In the genomic region with DNA sequence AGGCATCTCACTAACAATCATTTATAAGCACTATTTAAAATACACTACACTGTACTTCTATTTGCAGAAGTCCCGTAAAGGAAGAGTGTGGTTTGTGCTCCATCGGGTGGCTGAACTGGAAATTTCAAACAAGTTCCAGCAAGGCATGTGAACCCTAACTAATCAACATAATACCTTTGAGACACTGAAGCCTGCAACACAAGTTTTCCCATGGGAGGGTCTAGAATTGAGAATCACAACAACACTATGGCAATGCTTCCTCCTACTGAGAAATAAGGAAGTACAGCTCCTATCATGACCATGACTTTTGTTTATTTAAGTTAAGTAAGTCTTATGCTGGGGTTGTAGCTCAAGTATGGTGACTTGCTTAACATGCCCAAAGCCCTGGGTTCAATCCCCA, we compare ENCODE assay signal across 13 mouse cellular contexts. TPM values are rescaled to one million over a fixed set of nuclear protein-coding genes. Genes with fewer than 3 reads are reported as not detected.
A peak's percentile ranks its signal among the peaks of the same experiment; 100 is the strongest.
DNase-seq lines count a peak whose midpoint lies in the region; ATAC-seq and TF ChIP-seq lines count a peak whose summit lies in the region.
"Had no signal": no experiment of that assay in that cellular context is flagged by ENCODE, and none has a peak within 500 bp of the region (broad histone marks: within the 10 kb centered on the region; RNA-seq: fewer than 3 reads in every experiment).

No protein-coding gene starts in this region.

- peak; percentile 49 for TF ChIP-seq CTCF in layer of hippocampus, adult 2 months (conservative IDR thresholded peaks at IDR 0.05)
- TF ChIP-seq CTCF in kidney, postnatal 0 days (IDR thresholded peaks at IDR 0.05; ENCODE audit: low read depth): peak; percentile 50
- no peak for TF ChIP-seq CTCF in hindbrain, postnatal 0 days (IDR thresholded peaks at IDR 0.05; ENCODE audit: low read depth)

- DNase-seq in layer of hippocampus, adult 2 months (ENCODE audit: low spot score in 2 of 2): no peak
- DNase-seq in layer of hippocampus, postnatal 14 days (ENCODE audit: low spot score in 2 of 2): no peak
- DNase-seq in 416B (ENCODE audit: low read depth) (peak; percentile 65), A20 (ENCODE audit: low read depth, low spot score) (peak; percentile 37)
- DNase-seq in kidney, postnatal 0 days (ENCODE audit: low spot score): no peak
- no peak for DNase-seq in ovary, postnatal 14 days (ENCODE audit: low spot score)
- DNase-seq in hindbrain, postnatal 0 days (ENCODE audit: low spot score): no peak
- no peak for DNase-seq in forebrain, embryonic 11.5 days (ENCODE audit: low spot score)
- DNase-seq: cerebellum, adult 2 months; thymus, adult 18-20 months had no signal

- H3K9me3 ChIP-seq in kidney, postnatal 0 days (replicated peaks; ENCODE audit: low read length): no peaks in the 10 kb centered on the region
- H3K9me3 ChIP-seq in hindbrain, postnatal 0 days (ENCODE audit: low read length): no peaks in the 10 kb centered on the region
- H3K9me3 ChIP-seq in forebrain, embryonic 11.5 days (ENCODE audit: control insufficient read depth, low read length): no peaks in the 10 kb centered on the region

- no peaks in the 10 kb centered on the region for H3K36me3 ChIP-seq in kidney, postnatal 0 days (ENCODE audit: insufficient read depth, low read length)
- no peaks in the 10 kb centered on the region for H3K36me3 ChIP-seq in hindbrain, postnatal 0 days (ENCODE audit: insufficient read depth, low read length)
- H3K36me3 ChIP-seq in forebrain, embryonic 11.5 days (ENCODE audit: control insufficient read depth, insufficient read depth, low read length): no peaks in the 10 kb centered on the region

- no peak overlapping the region for H3K4me3 ChIP-seq in layer of hippocampus, adult 2 months
- H3K4me3 ChIP-seq in kidney, postnatal 0 days (replicated peaks; ENCODE audit: low read depth, low read length): no peak overlapping the region
- no peak overlapping the region for H3K4me3 ChIP-seq in hindbrain, postnatal 0 days (ENCODE audit: low read length)
- no peak overlapping the region for H3K4me3 ChIP-seq in forebrain, embryonic 11.5 days (ENCODE audit: low read depth, low read length)
- H3K4me3 ChIP-seq: erythroblast, embryonic 14.5 days had no signal

- no peak overlapping the region for H3K4me2 ChIP-seq in kidney, postnatal 0 days (ENCODE audit: low read length)
- H3K4me2 ChIP-seq in hindbrain, postnatal 0 days (ENCODE audit: low read depth, low read length): no peak overlapping the region
- H3K4me2 ChIP-seq in forebrain, embryonic 11.5 days (ENCODE audit: low read depth, low read length, severe bottlenecking): no peak overlapping the region

- WGBS in kidney, postnatal 0 days: 78% methylated on average over 2 of the region's 2 CpGs
- WGBS in hindbrain, postnatal 0 days: 84% methylated on average over 2 of the region's 2 CpGs
- 94% methylated on average over 2 of the region's 2 CpGs for WGBS in forebrain, embryonic 11.5 days

- H3K27me3 ChIP-seq in kidney, postnatal 0 days (ENCODE audit: insufficient read depth, low read length): no peaks in the 10 kb centered on the region
- H3K27me3 ChIP-seq in hindbrain, postnatal 0 days (ENCODE audit: insufficient read depth, low read length): no peaks in the 10 kb centered on the region
- no peaks in the 10 kb centered on the region for H3K27me3 ChIP-seq in forebrain, embryonic 11.5 days (ENCODE audit: control insufficient read depth, insufficient read depth, low read length)

- H3K9ac ChIP-seq in kidney, postnatal 0 days (ENCODE audit: low read depth, low read length): no peak overlapping the region
- no peak overlapping the region for H3K9ac ChIP-seq in hindbrain, postnatal 0 days (replicated peaks; ENCODE audit: low read length)
- H3K9ac ChIP-seq in forebrain, embryonic 11.5 days (ENCODE audit: low read length): no peak overlapping the region
- H3K9ac ChIP-seq: liver, embryonic 14.5 days had no signal

- H3K27ac ChIP-seq in layer of hippocampus, adult 2 months: no peak overlapping the region
- no peak overlapping the region for H3K27ac ChIP-seq in kidney, postnatal 0 days
- H3K27ac ChIP-seq in hindbrain, postnatal 0 days: no peak overlapping the region
- no peak overlapping the region for H3K27ac ChIP-seq in forebrain, embryonic 11.5 days (ENCODE audit: low read depth, low read length)
- H3K27ac ChIP-seq: liver, embryonic 14.5 days had no signal

- H3K4me1 ChIP-seq in kidney, postnatal 0 days (replicated peaks; ENCODE audit: insufficient read depth, low read length): peaks cover 3% of the 10 kb centered on the region; the same call in 1 of the 2 replicates
- H3K4me1 ChIP-seq in hindbrain, postnatal 0 days (ENCODE audit: insufficient read depth, low read length): no peaks in the 10 kb centered on the region
- H3K4me1 ChIP-seq in forebrain, embryonic 11.5 days (replicated peaks; ENCODE audit: control insufficient read depth, insufficient read depth, low read length): peaks cover 2% of the 10 kb centered on the region; the same call in 1 of the 2 replicates

- no peak for ATAC-seq in kidney, postnatal 0 days (replicated peaks; ENCODE audit: low FRiP score, low read depth)
- no peak for ATAC-seq in hindbrain, postnatal 0 days
- no peak for ATAC-seq in forebrain, embryonic 11.5 days (replicated peaks; ENCODE audit: low FRiP score)
- ATAC-seq: intestine, embryonic 16.5 days had no signal

RNA-seq across cellular contexts. Expression of gene Xpr1, which starts 4.5 kb away (rescaled TPM):
- 10 to 100 TPM; 91.0 to 94.0 TPM for total RNA-seq in layer of hippocampus, adult 2 months (2021)
- 10 to 100 TPM; 91.6 to 94.7 TPM for total RNA-seq in layer of hippocampus, postnatal 14 days (2021)
- 6.0 and 6.3 TPM in 2 replicates for polyA plus RNA-seq in kidney, postnatal 0 days (2015; fragmentation: Nextera tagmentation; extraction: Ambion mirVana)
- 107 and 126 TPM in 2 replicates for total RNA-seq in hindbrain, postnatal 0 days (2014; rRNA removed)
- 28.5 and 33.8 TPM in 2 replicates for polyA plus RNA-seq in hindbrain, postnatal 0 days (2015; fragmentation: Nextera tagmentation; extraction: Ambion mirVana)
- 14.2 and 16.4 TPM in 2 replicates for polyA plus RNA-seq in forebrain, embryonic 11.5 days (2014; fragmentation: Nextera tagmentation; extraction: Ambion mirVana)

Comparison
In these comparisons a context has a peak if more than half of its experiments do, and no peak if none do; other contexts are left out.
1. DNase-seq: peak in 416B (single experiment) and A20 (single experiment); none in layer of hippocampus, adult 2 months (0 of 2), layer of hippocampus, postnatal 14 days (0 of 2), kidney, postnatal 0 days (single experiment), ovary, postnatal 14 days (single experiment), hindbrain, postnatal 0 days (single experiment) and forebrain, embryonic 11.5 days (single experiment).